Mouse (Mus musculus) olfactory bulb, adult 2 months (tissue): ENCODE measurements at regions not wholly inside any gene's neighbourhood (a gene's known extent, or its start where the extent isn't known, plus 50 kb on each side); places are given as distances from the start of the nearest gene placed in this dataset.

Experiments
- CTCF ChIP-seq: fragments of 200-500 bp; IDR thresholded peaks from 2 replicates; pipeline ENCODE4 v1.5.1; 2012; ENCODE audit warnings: low read depth, mild to moderate bottlenecking, low read length, moderate library complexity; ENCODE audit not compliant: insufficient read depth
- POLR2A ChIP-seq: fragments of 200-500 bp; IDR thresholded peaks from 2 replicates; pipeline ENCODE4 v1.6.1; 2012; ENCODE audit warnings: mild to moderate bottlenecking, low read depth, low read length, moderate library complexity; ENCODE audit not compliant: insufficient read depth

GRCm38 (mm10) chr1:193562242-193562641 lies 192.1 kb upstream of the Camk1g start:
- no peak for TF ChIP-seq CTCF
- no peak for TF ChIP-seq POLR2A
